Mouse (Mus musculus) adrenal gland, postnatal 14 days (tissue): ENCODE measurements around the gene Plcg1. TPM values are rescaled to one million over a fixed set of nuclear protein-coding genes. Genes with fewer than 3 reads are reported as not detected.

Experiments used
- DNase-seq: peaks from one replicate; pipeline ENCODE4 v3.0.0; 2021; ENCODE audit warnings: mixed read lengths
- total RNA-seq: library from RNA; stranded (reverse); gene quantifications from 2 replicates; pipeline ENCODE4 v1.2.3, GENCODE M21; 2021

Gene Plcg1
- total RNA-seq, 1 experiment from 2014 or later, result 69.7 TPM

DNA sequence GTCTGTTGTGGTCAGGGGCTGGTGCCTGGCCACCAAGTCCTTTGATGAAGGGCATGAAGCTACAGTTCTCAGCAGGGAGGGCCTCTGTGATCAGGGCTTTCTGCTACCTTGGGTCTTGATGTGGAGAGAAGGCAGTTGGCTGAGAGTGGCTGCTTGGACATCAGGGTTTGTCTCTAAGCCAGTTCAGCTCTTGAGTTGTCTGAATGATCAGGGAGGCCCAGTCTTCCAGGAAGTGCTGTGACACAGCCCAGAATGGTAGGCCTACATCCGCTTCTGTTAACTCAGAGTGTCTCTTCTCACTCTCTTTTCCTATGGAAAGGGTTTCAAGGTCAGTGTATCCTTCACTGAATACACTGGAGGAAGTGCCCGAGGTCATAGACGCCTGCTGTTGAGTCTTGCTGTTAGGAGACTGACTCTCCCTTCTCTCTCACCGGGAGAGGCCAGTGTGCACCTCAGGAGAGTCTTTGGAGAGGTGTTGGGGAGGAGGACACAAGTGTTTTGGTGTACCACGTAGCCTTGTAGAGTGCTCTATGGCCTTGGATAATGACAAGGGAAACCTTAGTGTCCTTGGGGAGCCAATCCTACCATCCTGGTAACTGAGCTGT, 4.7 kb downstream of the Plcg1 start:
- DNase-seq, result no peak

- DNase-seq, result no peak
Measured at GRCm38 (mm10) chr2:160736466-160736865, 5.4 kb downstream of the Plcg1 start.

DNA sequence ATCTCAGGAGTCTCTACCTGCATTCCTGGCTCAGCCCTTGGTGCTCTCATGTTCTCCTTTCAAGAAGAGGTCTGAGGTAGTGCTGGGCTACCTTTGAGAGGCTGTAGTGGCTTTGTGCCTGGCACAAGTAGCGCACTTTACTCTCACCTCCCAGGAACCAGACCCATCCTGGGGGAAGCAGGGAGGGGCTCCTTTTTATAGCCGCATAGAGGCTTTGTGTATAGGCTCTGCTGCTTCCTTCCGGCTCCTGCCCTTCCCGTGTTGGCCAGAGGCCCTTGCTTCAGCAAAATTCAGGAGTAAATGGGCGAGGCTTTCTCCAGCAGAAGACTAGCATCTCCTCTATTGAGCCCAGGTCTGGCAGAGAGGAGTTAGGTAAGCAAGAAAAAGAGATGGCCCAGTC, 7.3 kb downstream of the Plcg1 start:
- DNase-seq, result no peak

GRCm38 (mm10) chr2:160739647-160740356, 8.7 kb downstream of the Plcg1 start:
- DNase-seq, result no peak

- no peak for DNase-seq
Measured at GRCm38 (mm10) chr2:160740521-160741156, 9.5 kb downstream of the Plcg1 start.

DNA sequence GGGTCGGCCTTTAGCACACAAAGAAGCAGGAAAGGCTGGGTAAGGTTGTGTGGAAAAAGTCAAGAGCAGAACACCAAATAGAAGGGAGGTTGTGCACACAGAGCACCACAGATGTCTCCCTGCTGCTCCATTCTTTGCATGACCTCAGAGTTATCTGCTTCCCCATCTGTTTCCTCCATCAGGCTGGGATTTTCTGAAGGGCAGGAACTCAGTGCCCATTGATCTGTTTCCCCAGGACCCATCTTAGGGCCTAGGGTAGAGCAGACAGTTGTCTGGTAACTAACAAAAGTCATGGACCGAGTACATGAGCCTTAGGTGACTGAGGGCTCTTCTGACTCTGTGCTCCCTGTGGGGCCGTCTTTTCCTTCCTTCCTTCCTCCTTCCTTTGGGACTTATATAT, 10.5 kb downstream of the Plcg1 start:
- no peak for DNase-seq

GRCm38 (mm10) chr2:160742161-160742609, 11.1 kb downstream of the Plcg1 start:
- DNase-seq, result no peak

GRCm38 (mm10) chr2:160744040-160744822, 13.1 kb downstream of the Plcg1 start:
- DNase-seq, result peak; percentile 90

DNA sequence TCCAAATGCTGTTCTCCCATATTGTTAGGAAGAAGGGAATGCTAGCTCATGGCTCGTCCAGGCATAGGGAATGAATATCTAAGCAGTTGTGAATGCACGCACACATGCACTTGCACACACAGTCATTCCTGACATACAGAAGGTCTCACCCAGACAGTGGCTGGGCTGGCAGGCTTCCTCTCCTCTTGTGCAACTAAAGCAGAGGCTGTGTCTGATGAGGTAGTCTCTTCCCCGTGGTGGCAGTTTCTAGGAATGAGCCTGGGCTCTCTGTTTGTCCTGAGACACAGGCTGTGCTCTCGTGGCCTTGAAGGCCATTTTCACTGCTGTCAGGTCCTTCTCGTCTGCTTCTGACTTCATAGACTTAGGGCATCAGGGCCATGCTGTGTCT, 13.7 kb downstream of the Plcg1 start:
- peak; percentile 77 for DNase-seq

DNA sequence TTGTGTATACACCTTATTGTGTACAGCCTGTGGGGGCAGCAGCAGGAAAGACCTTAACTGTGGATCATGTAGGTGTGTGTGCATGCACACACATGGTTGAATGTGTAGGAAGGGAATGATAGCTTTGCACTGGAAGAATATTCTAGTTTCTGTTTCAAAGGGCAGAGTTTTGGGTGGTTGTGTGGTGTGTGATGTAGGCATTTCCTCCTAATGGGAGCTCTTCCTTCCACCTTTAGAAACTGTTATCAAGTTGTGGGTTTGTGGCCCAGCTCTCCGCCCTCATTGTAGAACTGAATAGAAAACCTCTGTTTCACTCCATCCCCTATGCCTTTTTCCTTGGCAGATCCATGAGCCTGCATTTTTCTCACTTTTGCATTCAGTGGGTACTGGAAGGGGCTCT, 14.4 kb downstream of the Plcg1 start:
- no peak for DNase-seq

- no peak for DNase-seq
Measured at GRCm38 (mm10) chr2:160746637-160747036, 15.5 kb downstream of the Plcg1 start.

DNA sequence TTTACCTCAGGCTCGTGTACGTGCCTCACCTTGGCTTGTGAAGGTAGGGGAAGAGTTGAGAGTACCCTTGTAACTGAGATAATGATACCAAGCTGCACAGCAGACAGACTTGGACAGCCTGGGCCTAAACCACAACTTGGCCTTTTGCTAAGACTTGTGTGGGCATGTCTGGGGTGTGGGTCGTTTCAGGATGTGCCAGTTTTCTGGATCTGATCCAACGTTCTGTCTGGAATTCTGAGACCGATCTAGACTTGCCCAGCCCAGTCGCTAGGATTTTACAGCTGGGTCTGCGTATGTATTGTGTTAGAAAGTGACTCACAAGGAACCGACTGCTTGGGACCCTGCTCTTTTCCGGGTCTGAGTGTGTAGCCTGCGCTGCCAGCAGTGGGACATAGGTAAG, 16.0 kb downstream of the Plcg1 start:
- DNase-seq, result no peak

GRCm38 (mm10) chr2:160756583-160757203, 25.6 kb downstream of the Plcg1 start:
- no peak for DNase-seq

DNA sequence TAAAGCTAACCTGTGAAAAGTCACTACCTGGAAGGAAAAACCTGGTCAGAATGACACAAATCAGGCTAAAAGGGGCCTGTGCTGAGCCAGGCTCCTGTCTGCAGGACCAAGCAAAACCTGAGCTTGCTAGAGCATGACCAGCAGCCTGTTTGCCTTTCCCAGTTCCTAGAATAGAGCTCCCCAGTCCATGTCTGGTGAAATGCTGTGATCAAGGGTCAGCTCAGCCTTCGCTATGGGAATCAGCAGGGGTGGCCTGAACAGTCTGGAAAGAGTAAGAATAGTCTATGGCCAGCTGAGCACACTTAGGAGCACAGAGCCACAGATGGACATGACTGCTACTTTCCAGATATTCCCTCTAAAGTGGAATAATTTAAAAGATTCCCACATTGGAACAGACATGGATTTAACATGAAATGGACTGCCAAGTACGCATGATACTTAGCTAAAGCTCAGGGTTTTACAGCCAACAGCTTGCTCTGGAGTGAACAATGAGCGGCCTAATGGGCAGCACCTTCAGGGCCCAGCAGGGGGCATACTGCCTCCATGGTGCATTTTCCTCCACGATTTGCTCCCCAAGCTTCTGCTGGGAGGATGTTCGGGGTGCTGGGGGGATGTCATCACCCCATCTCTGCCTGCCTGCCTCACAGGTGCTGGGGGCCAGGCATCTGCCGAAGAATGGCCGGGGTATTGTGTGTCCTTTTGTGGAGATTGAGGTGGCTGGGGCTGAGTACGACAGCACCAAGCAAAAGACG, 29.5 kb downstream of the Plcg1 start:
- DNase-seq, result peak; percentile 69

DNA sequence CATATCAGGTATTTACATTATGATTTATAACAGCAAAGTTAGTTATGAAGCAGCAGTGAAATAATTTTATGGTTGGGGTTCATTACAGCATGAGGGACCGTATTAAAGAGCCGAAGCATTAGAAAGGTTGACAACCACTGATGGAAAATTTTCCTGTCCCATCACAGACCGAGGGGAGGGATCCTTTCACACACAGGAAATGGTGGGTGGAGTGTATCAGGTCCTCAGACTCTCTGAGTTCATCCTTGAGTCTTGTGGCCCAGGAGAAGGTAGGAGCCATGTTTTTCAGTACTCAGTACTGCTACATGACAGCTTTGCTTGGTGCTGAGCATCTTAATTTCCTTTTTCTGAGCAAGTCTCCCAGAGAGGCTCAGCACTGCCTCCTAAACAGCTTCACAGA, 32.7 kb downstream of the Plcg1 start:
- DNase-seq, result no peak

- DNase-seq, result no peak
Measured at GRCm38 (mm10) chr2:160764386-160764785, 33.3 kb downstream of the Plcg1 start.

DNA sequence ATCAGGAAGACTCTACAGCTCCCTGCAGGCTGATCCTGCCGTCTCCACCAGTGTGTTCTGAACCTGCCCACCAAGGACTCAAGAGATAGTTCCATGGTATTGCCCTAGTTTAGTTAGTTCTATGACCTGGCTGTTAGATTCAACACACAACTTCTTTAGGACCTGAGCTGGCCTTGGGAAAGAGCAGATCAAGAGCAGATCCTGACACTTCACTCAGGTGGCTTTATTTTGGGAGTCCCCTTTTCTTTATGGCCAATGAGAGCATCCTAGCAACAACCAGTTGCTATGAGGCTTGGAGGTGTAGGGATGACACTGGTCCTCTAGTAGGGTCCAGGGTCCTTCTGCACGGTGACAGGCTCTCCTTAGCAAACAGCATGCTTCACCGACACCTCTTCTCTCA, 34.0 kb downstream of the Plcg1 start:
- DNase-seq, result no peak

DNA sequence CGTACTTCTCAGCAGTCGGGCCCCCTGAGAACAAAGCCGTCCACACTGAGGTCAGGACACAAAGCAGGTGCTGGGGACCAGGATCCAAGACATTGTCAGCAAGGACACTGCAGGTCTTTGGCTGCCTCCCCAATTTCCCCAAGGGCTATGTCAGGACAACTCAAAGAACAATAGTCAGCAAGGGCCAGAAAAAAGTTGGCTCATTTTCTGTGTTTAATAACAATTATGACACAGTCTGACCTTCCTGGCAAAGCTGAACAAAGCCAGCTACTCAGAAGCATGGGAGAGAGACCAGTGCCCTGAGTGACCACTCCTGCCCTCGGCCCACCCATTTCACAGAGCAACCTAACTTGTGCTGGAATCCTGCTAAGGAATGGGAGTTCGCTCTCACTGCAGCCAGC, 35.3 kb downstream of the Plcg1 start:
- peak; percentile 76 for DNase-seq

DNA sequence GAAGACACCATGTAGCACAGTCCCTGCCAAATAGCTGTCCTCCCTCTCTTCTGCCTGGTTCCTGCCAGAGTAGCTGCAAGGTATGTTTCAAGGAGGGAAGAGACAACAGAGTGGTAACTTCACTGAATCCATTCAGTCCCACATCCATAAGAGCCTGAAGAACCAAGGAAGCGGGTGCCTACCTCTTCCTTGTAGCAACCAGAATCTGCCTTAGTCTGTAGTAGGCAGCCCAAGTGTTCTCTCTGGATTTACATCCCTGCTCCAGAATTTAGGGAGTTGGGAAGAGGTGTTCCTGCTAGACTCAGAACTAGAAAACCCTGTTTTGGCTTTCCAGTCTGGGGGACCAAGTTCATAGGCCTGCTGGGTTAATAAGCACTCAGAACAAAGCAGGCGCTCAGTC, 36.1 kb downstream of the Plcg1 start:
- DNase-seq, result no peak

GRCm38 (mm10) chr2:160768097-160768695, 37.1 kb downstream of the Plcg1 start:
- no peak for DNase-seq

GRCm38 (mm10) chr2:160768997-160769396, 37.9 kb downstream of the Plcg1 start:
- no peak for DNase-seq
